Mouse (Mus musculus): Measurements from ENCODE around the gene Sppl3.

The Sppl3 gene

DNA sequence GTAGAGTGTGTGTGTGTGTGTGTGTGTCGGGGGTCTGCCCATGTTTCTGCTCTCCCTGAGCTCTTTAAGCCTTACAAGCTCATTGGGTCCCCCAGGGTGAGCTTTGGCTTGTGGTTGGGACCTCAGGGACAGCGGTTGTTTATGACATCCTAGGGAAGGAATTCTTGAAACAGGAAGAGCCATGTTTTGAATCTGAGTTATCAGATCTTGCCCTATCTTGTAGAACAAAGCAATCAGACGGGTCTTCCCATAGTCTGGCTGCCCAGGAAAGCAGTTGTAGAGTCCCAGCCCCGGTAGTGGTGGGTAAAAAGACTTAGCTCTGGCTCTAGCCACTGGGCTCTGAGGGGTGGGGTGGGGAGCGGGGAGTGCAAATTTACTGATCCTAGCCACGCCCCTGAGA, 13.6 kb upstream of the Sppl3 start:
- no peak for DNase-seq (ENCODE audit: low read depth, low spot score)

DNA sequence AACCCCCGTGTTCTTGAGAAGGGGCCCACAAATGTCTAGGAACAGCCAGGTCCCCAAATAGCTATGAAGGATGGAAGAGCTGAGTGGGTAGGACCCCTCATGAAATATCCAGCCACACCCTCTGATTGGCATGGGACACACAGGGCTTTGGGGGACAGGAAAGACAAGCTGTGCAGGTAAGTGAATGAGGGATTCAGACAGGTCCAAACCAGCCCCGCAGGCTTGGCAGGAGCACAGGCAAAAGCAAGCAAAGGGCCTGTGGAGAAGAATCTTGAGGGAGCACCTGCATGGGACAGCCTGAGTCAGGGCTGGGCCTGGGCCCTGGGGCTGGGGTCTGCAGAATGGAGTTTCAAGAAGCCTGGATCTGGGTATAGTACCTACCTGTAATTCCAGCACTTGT, 10.4 kb upstream of the Sppl3 start:
- no peak for DNase-seq (ENCODE audit: low read depth, low spot score)

DNA sequence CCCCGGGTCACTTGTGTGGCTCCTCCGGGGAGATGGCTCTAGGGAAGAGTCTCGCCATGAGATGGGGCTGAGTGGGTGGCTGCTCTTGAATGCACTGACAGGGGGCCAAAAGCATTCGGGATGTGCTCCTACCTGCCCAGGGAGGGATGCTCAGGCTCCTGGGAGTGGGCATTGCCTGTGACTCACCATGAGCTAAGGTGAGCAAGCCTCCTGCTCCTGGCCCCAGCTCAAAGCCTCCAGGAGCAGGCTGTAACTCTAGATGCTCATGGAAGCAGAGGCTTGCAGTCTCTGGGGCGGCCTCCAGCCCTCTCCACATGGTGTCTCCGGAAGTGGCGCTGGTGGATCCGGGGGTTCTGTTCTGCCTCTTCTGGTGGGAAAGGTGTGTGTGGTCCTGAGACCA, 9.5 kb upstream of the Sppl3 start:
- DNase-seq (ENCODE audit: low read depth, low spot score): no peak

DNA sequence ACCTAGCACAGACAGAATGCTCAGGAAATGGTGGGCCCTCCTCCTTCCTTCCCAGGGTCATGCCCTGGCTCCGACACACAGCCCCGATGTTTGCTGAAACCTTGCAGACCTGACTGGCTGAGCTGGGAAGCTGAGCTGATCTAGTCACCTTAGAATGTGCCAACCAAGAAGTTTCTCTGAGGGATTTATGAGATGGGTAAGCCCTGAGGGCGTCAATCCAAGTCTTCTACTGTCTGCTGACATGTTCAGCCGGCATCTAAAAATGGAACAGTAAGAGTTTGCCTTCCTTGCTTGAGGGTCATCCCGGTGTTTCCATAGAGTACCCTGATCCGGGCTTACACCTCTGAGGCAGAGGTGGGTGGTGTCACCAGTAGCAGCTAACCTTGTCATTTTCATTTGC, 8.2 kb upstream of the Sppl3 start:
- DNase-seq (ENCODE audit: low read depth, low spot score): no peak

DNA sequence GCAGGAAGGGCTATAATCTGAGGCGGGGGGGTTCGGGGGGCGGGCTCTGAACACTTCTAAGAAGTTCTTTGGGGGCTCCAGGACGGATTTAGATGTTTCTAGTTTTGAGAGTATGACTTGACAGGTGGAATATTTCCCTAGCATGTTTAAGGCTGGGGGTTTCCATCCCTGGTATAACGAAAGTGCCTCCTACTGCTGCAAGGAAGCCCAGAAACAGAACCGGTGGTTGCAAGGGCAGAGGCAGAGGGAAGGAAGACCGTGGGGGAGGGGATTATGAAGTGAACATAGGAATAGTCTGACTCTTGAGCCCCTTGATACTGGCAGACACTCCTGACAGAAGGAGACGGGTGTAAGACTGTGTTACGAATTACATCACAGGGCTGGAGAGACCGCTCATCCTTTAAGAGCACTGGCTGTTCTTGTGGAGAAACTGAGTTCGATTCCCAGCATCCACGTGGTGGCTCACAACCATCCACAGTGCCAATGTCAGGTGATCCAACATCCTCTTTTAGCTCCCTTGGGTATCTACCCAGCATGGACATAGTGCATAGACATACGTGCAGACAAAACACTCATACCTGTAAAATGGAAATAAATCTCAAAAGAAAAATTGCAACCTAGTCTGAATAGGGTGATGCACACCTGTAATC, 7.6 kb upstream of the Sppl3 start:
- no peak for DNase-seq (ENCODE audit: low read depth, low spot score)

DNA sequence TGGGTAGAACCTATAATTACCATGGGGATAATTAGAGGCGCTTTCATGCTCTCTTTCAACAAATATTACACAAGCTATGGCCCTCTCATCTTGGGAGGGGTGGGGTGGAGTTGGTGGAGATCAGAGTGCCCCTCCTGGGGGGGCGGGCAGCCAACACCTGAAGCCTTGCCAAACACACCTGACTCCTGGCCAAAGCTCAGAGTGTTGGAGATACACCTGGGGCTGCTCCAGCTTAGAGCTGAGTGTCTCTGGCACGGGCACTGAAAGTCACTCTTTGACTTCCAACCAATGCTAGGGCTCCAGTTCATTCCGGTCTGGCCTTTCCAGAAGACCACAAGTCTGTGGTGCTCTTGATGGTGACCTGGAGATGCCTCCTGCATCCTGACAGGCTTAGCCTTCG, 3.2 kb upstream of the Sppl3 start:
- no peak for DNase-seq (ENCODE audit: low read depth, low spot score)

DNA sequence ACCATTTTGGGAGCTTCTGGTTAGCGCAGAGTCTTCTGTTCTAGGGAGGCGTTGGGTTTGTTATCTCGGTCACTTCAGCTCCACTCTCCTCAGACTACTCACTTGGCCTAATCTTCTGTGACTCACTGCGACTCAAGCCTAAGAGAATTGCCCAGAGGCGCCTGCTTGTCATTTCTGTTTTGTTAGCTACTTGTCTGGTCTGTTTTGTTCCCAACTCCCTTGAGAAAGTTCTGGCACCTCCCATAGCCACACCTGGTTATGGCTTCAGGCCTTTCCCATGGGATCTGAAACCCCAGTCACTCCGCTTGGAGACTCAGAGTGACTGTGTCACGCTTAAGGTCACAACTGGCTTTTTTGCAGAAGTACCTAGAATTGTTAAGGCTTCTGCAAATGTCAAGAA, 2.6 kb upstream of the Sppl3 start:
- DNase-seq (ENCODE audit: low read depth, low spot score): no peak

DNA sequence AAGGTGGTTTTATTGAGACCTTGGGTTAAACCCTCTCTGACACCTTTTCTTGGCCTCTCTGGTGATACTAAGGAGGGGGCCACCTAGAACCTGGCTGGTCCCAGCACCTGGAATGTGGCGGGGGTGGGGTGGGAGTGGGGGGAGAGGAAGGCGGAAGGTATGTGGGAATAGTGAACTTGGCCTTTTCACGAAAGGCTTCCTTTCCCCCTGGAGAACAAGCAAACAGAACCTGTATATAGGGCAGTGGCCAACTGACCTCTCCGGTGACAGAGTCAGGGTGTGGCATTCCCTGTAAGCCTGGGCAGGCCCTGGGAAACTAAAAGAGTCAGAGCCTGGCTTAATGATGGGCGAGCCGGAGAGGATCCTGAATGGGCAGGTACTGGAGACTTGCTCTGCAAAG, 1.8 kb upstream of the Sppl3 start:
- no peak for DNase-seq (ENCODE audit: low read depth, low spot score)

DNA sequence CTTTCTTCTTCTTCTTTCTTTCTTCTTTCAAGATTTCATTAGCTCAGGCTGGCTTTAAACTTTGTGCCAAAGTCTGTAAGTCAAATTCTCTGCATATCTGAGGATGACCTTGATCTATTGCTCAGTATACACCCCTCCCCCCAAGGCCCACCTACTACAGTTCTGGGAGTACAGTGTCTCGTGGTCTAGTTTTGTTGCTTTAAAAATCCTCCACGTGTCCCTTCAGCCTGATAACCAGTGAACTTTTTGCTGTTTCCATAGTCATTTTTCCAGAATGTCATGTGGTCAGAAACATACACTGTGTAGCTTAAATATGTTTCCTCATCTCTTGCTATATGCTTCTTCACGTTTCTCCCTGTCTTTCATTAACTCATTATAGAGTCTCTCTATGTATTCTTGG, 976 bp upstream of the Sppl3 start:
- DNase-seq (ENCODE audit: low read depth, low spot score): no peak

DNA sequence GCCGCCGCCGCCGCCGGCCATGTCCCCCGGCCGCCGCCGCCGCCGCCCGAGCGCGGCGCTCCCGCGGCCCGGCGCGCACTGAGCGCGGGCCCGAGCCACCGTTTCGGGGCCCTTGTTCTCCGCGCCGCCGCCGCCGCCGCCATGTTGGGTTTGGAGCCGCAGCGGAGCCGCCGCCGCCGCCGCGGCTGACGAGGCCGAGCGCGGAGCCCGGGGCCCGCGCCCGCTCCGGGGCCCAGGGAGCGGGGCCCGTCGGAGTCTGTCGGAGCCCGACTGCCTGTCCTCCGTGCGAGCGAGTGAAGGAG, 231 bp downstream of the Sppl3 start:
- DNase-seq (ENCODE audit: low read depth, low spot score): no peak

DNA sequence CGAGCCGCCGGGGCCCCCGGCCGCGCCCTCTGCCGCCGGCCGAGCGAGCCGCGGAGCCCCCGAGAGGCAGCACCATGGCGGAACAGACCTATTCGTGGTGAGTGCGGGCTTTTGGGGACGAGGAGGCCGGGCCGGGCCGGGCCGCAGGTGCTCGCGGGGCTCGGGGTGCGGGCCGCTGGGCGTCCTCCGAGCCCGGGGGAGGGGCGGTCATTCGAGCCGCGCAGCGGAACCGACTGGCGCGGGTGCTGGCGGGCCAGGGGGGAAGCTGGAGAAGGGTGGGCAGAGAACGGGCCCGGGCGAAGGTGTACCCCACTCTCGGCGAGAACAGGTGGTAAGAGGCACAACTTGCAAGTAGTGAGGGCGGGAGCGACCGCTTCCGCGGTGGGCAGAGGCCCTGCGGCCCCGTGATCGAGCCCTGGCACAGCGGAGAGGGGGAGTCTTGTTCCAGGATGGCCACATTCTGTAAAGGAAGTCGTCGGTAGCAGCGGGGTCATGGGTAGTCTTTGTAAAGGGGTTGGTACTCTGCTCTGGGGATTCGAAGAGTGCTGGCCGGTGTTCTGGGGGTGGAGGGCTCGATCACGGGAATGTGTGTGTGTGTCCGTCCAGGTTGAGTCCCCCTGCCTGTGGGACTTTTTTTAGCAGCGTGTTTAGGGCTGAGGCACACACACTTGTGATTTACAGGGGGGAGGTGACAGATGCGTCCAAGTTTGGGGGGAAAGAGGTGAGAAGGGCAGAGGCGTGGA, 753 bp downstream of the Sppl3 start:
- no peak for DNase-seq (ENCODE audit: low read depth, low spot score)

DNA sequence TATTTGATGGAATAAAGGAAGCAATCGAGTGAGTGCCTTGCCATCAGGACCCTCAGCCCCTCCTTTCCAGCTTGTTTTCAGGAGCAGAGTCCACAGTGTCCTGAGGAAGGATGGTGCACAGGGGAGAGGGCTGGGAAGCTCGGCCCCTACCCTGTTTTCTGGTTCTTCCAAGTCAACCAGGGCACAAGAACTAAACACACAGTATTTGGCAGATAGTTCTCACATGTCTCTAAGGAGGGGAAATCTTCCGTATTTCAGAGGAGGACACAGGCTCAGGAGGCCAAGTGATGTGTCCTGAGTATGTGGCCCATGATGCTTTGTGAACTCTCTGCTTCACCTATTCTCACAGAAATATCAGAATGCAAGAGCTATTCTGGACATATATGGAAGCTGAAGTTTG, 2.5 kb downstream of the Sppl3 start:
- no peak for DNase-seq (ENCODE audit: low read depth, low spot score)

DNA sequence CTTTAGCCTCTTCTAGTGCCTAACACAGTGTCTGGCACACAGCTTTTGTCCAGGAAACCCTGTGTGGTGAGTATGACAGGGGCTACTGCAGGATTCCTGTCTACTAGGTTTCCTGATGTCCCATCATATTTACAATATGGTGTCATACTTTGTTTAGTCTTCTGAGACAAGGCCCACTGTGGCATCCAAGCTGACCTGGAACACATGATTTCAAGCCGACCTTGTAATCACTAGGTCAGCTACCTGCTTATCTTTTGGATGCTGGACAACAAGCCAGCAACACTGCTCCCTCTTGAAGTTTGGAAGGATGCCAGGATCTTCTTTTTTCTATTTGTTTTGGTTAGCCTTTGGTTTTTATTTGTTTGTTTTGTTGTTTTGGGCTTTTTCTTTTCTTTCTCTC, 3.6 kb downstream of the Sppl3 start:
- DNase-seq (ENCODE audit: low read depth, low spot score): no peak

DNA sequence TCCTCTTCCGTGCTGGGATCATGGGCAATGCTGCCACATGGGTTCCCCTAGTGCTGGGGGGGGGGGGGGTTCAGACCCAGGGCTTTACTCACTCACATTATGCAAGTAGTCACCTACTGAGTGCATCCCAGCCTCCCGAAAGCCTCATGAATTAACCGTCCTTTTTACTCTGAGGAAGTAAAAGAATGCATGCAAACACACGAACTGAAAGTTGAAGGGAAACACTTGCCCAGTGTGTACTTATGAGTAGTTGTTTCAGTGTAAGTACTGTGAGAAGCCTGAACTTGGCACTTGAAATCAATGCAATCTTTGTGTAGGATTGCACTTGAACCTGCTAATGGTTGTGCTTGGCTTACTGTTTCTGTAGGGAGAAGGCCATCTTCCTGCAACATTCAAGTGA, 4.2 kb downstream of the Sppl3 start:
- DNase-seq (ENCODE audit: low read depth, low spot score): no peak

DNA sequence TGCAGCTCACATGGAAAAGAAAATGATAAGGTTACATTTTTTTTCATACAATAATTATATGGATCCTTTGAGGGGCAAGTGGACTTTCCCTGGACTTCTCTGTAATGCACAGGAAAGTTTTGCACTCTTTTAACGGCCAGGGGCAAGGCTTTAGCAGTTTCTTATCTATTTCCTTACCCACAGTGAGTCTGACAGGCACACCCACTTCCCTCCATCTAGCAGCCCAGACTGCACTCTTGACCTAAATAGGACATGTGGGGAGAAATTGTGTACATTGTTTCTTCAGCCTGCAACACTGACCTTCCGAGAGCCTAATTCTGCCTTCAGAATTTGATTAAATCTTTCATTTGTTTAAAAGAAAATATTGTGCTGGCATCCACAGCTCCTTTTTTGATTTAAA, 7.3 kb downstream of the Sppl3 start:
- no peak for DNase-seq (ENCODE audit: low read depth, low spot score)

DNA sequence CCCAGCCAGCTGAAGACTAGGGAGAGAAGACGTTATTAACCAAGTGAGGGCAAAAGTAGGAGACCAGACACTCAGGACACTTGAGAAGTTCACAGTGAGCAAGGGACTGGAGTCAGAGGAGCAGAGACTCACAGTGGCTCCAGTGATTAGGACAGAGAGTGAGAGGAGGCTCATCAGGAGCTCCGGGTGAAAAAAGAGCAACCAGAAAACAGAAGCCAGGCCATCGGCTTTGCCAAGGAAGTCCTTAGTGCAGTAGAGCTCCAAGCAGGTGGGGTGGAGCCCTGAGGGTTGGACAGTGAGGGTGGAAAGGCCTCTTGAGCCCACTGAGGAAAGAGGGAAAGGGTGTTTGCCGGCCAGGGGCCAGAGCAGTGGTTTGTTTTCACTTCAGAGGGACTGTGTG, 7.9 kb downstream of the Sppl3 start:
- no peak for DNase-seq (ENCODE audit: low read depth, low spot score)

DNA sequence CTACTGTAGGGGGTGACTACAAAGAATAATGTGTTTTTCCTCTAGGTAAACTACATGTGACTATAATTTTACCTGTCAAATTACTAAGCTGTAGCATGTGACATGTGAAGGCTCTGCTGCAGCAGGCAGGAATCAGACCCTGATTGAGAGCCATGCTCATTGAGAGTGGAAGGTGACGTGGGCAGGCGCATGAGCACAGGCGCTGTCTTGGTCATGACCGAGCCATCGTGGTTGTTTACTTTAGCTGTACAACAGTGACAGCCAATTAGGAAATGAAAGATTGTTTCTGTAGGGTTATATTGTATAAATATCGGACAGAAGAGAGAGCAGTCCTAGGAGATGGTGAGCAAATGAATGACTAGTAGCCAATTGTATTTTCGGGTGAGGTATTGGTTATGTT, 11.1 kb downstream of the Sppl3 start:
- DNase-seq (ENCODE audit: low read depth, low spot score): no peak

DNA sequence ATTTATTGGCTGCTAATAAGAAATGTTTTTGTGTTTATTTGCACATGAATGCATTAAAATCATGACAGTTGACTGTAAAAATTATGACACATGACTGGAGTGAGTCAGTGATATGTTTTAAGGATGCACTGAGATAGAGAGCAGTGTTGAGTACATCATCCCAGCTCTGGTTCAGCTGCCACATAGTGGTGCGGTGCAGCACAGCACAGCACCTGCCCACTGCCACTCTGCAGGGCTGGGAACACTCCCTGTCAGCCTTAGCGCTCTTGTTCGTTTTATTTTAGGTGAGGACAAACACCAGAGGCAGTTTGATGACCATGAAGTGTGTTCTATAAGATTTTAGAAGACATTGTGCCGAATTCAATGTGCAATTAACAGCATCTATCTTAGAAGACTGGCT, 15.2 kb downstream of the Sppl3 start:
- no peak for DNase-seq (ENCODE audit: low read depth, low spot score)

DNA sequence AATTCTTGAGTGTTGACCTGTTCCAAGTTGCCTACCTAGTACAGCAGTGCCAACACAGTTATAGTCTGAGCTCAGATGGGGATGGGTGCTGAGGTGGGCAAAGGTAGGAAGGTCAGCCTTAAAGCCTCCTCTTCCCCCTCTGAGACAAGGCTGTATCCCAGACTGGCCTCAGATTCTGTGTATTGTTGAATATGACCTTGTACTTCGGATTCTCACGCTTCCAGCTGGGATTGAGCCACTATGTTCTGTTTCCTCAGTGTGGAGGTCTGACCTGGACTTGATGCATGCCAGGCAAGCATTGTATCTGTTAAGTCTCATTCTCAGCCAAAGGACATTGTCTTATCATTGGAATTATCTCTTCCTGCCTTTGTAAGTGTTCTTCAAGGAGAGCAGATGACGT, 16.2 kb downstream of the Sppl3 start:
- DNase-seq (ENCODE audit: low read depth, low spot score): no peak

DNA sequence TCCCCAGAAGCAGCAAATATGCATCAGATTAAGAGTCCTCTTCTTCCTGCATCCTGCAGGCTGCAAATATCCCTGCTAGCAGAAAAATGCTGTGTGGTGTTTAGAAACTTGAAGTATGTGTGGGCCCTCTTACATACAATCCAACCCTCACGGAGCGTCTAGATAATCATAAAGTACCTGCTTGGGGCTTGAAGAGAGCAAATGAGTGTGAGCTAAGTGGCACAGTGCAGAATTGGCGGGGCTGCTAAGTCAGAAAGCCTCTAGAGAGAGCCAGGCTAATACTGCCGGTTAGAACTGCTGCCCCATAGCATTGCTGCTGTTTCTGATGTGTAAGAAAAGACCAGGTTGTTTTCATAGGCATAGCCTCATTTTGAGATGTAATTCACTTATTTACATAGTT, 18.0 kb downstream of the Sppl3 start:
- no peak for DNase-seq (ENCODE audit: low read depth, low spot score)

DNA sequence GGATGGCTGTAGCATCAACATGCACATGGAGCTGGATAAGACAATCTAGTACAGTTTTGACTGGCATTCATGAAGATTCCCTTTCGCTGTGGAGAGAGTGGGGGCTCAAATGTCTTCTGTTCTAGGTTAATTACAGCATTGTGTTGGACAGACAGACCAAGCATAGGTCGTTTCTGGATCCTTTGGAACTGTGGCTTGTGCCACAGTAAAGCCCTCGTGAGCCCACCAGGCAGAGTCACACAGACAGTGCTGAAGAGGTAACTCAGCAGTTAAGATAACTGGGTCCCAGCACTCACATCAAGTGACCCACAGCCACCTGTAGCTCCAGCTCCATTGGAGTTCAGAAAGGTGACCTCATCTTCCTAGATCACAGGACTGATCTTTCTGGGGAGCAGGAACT, 18.6 kb downstream of the Sppl3 start:
- no peak for DNase-seq (ENCODE audit: low read depth, low spot score)

DNA sequence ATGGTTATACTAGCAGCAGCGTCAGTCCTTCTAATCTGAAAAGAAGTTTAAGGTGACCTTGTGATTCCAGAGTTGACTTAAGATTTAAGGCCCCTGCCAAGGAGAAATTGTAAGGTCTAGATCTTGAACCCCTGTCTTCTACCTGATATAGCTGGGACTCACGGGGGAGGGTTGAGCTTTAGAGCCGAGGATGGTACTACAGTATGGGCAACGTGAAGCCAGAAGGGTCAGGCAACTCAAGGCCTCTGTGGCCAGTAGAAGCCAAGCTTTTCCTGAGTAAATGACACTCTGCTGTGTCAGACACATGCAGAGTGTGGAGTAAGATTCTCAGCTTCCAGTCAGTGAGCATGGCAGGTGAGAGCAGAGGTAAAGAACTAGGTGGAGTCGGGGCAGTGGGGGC, 20.6 kb downstream of the Sppl3 start:
- DNase-seq (ENCODE audit: low read depth, low spot score): no peak

DNA sequence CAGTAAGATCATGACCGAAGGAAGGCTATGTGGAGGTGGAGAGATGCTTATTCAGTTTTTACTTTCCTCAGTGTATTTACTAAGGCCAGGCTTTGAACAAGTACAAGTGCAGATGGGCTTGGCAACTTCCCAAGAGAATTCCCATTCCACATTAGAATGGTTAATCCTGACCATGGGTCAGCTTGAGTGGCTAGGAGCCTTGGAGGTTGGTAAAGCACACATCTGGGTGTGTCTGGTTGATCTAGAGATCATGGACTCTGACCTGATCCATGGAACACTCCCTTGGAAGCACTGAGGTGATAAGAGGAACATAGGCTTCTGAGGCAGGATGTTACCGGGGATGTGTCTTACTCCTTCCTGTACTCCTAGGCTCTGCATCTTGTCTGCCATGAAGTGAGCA, 21.7 kb downstream of the Sppl3 start:
- no peak for DNase-seq (ENCODE audit: low read depth, low spot score)

DNA sequence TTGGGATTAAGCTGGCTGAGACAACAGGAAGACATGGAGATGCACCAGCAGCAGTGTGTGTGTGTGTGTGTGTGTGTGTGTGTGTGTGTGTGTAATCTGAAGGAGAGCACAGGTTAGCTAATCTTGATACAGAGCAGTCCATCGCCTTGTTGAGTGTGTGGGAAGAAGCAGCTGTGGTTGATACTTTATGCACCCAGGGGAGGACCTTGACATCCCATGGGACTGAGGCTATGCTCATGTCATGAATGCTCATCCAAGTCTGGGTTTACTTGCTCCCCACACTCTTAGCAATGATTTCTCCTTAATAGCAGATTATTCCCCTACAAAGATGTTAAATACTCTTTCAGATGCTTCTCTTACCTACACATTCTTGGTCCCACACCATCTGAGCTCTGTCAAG, 24.3 kb downstream of the Sppl3 start:
- no peak for DNase-seq (ENCODE audit: low read depth, low spot score)
